Mouse (Mus musculus): Measurements from ENCODE around the gene Pacsin1. TPM values are rescaled to one million over a fixed set of nuclear protein-coding genes. Genes with fewer than 3 reads are reported as not detected.

Gene Pacsin1
- polyA plus RNA-seq, 1 experiment from 2014 or later, result 11.6 TPM

DNA sequence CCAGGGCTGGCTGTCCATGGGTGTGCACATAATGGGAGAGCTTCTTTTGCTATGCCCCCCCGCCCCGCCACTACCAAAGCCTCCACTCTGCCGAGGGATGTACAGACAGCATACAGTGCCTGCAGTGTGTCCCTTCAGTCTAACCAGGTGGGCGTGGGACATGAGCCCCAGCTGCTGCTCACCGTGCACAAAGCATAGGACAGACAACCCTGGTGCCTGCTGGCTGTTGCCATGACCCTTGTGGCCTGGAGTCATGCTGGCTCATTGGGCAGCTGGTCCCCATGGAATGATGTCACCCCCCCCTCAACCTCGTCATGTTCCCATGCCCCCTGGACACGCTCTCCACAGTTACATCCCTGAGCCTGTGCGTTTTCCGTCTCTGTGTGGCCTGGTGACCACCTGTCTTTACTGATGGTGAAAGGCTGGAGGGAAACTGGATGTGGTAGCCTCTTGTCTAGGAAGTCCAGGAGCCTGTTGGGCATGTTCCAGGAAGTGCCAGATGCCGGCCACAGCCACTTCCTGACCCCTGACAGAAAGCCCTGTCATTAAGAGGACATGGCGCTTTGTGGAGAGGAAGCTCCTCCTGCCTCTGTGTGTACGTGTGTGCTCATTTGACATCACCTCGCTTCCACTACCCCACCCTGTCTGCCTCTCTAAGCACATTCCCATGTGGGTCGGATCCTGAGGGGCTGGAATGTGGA lies 35.8 kb downstream of the Pacsin1 start:
- H3K4me3 ChIP-seq, result no peak overlapping the region
- no peak overlapping the region for H3K27ac ChIP-seq
- H3K36me3 ChIP-seq, result no peaks in the 10 kb centered on the region
- ATAC-seq (ENCODE audit: low FRiP score, low read depth), result no peak
- no peaks in the 10 kb centered on the region; the same call in 1 of the 2 replicates for H3K4me1 ChIP-seq
- no peaks in the 10 kb centered on the region for H3K9me3 ChIP-seq
- no peak overlapping the region for H3K4me2 ChIP-seq (replicated peaks)
- 68% methylated on average over 14 of the region's 14 CpGs for WGBS
- H3K27me3 ChIP-seq (replicated peaks), result peaks cover 3% of the 10 kb centered on the region; the same call in 1 of the 2 replicates
- no peak overlapping the region for H3K9ac ChIP-seq

DNA sequence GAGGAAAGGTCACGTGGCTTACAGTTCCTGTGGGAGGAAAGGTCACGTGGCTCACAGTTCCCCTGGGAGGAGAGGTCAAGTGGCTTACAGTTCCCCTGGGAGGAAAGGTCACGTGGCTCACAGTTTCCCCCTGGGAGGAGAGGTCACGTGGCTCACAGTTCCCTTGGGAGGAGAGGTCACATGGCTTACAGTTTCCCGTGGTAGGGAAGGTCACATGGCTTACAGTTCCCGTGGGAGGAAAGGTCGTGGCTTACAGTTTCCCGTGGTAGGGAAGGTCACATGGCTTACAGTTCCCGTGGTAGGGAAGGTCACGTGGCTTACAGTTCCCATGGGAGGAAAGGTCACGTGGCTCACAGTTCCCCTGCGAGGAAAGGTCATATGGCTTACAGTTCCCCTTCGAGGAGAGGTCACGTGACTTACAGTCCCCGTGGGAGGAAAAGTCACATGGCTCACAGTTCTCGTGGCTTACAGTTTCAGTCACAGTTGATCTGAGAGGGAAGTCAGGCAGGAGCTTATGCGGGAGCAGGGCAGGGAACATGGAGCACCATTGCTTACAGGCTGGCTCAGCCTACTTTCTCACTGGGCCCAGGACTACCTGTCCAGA lies 44.4 kb downstream of the Pacsin1 start:
- Histone ChIP-seq H3K36me3 (no peaks in the 10 kb centered on the region), H3K9ac (no peak overlapping the region), H3K4me3 (0 out of 2 replicates have a peak overlapping the region, but pooled peaks have one; percentile 1), H3K27me3 (replicated peaks) (no peaks in the 10 kb centered on the region), H3K4me2 (replicated peaks) (no peak overlapping the region), H3K9me3 (peaks cover 4% of the 10 kb centered on the region; the same call in 1 of the 2 replicates), H3K27ac (no peak overlapping the region), H3K4me1 (peaks cover 7% of the 10 kb centered on the region; the same call in 1 of the 2 replicates)
- WGBS, result 88% methylated on average over 17 of the region's 17 CpGs
- no peak for ATAC-seq (ENCODE audit: low FRiP score, low read depth)

DNA sequence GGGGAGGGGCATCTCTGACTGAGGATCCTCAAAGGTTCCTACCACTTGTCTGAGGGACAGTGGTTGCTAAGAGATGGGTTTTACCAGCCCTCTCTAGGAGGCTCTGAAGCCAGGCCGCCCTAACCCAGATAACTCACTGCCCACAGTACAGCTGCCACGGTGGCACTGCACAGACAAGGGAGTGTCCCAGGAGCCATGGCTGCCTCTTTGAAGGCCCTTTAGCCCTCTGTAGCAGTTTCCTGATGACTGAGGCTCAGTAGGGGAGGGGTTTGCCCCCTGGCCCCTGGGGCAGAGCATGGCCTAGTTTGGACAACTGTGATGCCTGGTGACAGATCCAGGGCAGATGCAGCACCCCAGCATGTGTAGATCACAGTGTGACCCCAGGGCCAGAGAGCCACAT lies 45.5 kb downstream of the Pacsin1 start:
- H3K9me3 ChIP-seq, result peaks cover 4% of the 10 kb centered on the region; the same call in 1 of the 2 replicates
- H3K27ac ChIP-seq, result no peak overlapping the region
- H3K36me3 ChIP-seq, result no peaks in the 10 kb centered on the region
- WGBS, result 83% methylated on average over 2 of the region's 2 CpGs
- H3K27me3 ChIP-seq (replicated peaks), result peaks cover 9% of the 10 kb centered on the region
- H3K9ac ChIP-seq, result no peak overlapping the region
- H3K4me3 ChIP-seq, result no peak overlapping the region
- H3K4me2 ChIP-seq (replicated peaks), result no peak overlapping the region
- peaks cover 7% of the 10 kb centered on the region; the same call in 1 of the 2 replicates for H3K4me1 ChIP-seq
- ATAC-seq (ENCODE audit: low FRiP score, low read depth), result no peak

DNA sequence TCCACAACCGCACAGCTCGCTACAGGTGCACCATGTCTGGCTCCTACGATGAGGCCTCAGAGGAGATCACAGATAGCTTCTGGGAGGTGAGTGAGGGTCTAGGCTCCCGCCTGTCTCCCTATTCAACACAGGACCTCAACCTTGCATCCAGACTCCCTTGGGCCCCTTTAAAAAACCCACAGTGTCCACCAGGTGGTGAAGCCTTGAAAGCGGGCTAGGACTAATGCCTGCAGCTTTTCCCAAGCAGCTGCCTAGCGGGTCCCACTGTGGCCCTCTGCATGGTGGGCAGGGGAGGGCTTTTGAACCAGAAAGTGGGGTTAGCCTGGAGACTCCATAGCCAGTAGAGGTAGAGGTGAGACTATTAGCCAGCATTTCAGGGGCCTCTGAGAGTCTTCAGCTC lies 46.5 kb downstream of the Pacsin1 start:
- Histone ChIP-seq H3K27me3 (replicated peaks) (peaks cover 17% of the 10 kb centered on the region), H3K9me3 (peaks cover 4% of the 10 kb centered on the region; the same call in 1 of the 2 replicates), H3K4me2 (replicated peaks) (no peak overlapping the region; the same call in 1 of the 2 replicates), H3K36me3 (no peaks in the 10 kb centered on the region), H3K4me1 (peaks cover 7% of the 10 kb centered on the region; the same call in 1 of the 2 replicates), H3K4me3 (no peak overlapping the region), H3K27ac (no peak overlapping the region), H3K9ac (no peak overlapping the region)
- WGBS, result 72% methylated on average over 6 of the region's 6 CpGs
- ATAC-seq (ENCODE audit: low FRiP score, low read depth), result no peak

DNA sequence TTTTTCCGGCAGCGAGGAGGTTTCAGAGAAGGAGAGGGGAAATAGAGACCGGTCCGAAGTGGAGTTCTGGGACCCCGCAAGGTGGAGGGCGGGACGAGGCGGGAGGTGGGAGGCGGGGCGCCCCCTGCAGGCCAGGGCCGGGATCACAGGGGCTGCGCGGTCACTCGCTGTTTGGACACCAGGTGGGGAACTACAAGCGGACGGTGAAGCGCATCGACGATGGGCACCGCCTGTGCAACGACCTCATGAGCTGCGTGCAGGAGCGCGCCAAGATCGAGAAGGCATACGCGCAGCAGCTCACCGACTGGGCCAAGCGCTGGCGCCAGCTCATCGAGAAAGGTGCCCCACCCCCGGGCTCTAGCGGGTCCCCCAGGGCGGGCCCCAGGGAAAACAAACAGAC lies 47.2 kb downstream of the Pacsin1 start:
- Histone ChIP-seq H3K9me3 (peaks cover 4% of the 10 kb centered on the region; the same call in 1 of the 2 replicates), H3K9ac (0 out of 2 replicates have a peak overlapping the region, but pooled peaks have one; percentile 44), H3K36me3 (no peaks in the 10 kb centered on the region), H3K4me2 (replicated peaks) (peak overlapping the region; percentile 59), H3K27ac (no peak overlapping the region), H3K27me3 (replicated peaks) (peaks cover 21% of the 10 kb centered on the region), H3K4me3 (peak overlapping the region; percentile 15; the same call in 1 of the 2 replicates), H3K4me1 (peaks cover 7% of the 10 kb centered on the region; the same call in 1 of the 2 replicates)
- 1% methylated on average over 34 of the region's 34 CpGs for WGBS
- ATAC-seq (ENCODE audit: low FRiP score, low read depth), result no peak

DNA sequence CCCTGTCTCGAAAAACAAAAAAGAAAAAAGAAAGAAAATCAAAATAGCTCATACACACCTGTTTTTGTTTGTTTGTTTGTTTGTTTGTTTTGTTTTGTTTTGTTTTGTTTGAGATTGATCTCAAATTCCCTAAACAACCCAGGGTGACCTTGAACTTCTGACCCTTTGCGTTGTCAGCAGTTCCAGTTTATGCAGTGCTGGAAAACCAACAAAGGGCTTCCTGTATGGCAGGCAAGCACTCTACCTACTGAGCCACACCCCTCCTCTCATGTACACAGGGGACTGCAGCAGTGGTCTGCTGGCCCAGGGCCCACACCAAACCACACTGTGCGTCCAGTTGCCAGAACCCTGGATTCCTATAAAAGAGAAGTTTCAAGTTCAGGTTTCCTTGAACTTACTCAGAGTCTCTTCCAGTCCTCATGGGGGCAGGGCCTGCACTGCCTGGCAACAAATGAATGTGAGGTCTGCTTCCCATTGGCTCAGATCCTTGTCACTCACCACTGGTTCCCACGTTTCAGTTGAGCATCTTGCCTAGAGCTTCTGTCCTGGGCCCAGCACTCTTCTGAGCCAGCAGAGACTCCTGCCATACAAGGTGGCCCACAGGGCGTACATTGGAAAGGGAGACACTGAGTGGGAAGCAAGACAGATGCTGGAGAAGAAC lies 48.8 kb downstream of the Pacsin1 start:
- Histone ChIP-seq H3K27me3 (replicated peaks) (peaks cover 26% of the 10 kb centered on the region), H3K9ac (no peak overlapping the region), H3K9me3 (peaks cover 4% of the 10 kb centered on the region; the same call in 1 of the 2 replicates), H3K27ac (no peak overlapping the region), H3K4me2 (replicated peaks) (no peak overlapping the region), H3K36me3 (no peaks in the 10 kb centered on the region), H3K4me3 (no peak overlapping the region), H3K4me1 (peaks cover 11% of the 10 kb centered on the region)
- no peak for ATAC-seq (ENCODE audit: low FRiP score, low read depth)
- 61% methylated on average over 5 of the region's 5 CpGs for WGBS

DNA sequence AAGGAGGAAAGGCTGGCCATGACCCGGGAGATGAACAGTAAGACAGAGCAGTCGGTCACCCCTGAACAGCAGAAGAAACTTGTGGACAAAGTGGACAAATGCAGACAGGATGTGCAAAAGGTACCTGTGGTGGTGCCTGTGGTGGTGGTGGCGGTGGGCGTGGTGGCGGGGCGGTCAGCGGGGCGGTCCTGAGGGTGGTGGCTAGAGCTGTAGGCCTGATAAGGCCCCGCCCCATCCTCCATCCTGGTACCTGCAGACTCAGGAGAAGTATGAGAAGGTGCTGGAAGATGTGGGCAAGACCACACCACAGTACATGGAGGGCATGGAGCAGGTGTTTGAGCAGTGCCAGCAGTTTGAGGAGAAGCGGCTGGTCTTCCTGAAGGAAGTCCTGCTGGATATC lies 50.4 kb downstream of the Pacsin1 start:
- peaks cover 11% of the 10 kb centered on the region for H3K4me1 ChIP-seq
- H3K27ac ChIP-seq, result no peak overlapping the region
- peaks cover 27% of the 10 kb centered on the region for H3K27me3 ChIP-seq (replicated peaks)
- no peak overlapping the region for H3K9ac ChIP-seq
- H3K9me3 ChIP-seq, result no peaks in the 10 kb centered on the region
- ATAC-seq (ENCODE audit: low FRiP score, low read depth), result no peak
- H3K4me3 ChIP-seq, result no peak overlapping the region
- no peaks in the 10 kb centered on the region for H3K36me3 ChIP-seq
- H3K4me2 ChIP-seq (replicated peaks), result no peak overlapping the region
- 40% methylated on average over 10 of the region's 10 CpGs for WGBS

DNA sequence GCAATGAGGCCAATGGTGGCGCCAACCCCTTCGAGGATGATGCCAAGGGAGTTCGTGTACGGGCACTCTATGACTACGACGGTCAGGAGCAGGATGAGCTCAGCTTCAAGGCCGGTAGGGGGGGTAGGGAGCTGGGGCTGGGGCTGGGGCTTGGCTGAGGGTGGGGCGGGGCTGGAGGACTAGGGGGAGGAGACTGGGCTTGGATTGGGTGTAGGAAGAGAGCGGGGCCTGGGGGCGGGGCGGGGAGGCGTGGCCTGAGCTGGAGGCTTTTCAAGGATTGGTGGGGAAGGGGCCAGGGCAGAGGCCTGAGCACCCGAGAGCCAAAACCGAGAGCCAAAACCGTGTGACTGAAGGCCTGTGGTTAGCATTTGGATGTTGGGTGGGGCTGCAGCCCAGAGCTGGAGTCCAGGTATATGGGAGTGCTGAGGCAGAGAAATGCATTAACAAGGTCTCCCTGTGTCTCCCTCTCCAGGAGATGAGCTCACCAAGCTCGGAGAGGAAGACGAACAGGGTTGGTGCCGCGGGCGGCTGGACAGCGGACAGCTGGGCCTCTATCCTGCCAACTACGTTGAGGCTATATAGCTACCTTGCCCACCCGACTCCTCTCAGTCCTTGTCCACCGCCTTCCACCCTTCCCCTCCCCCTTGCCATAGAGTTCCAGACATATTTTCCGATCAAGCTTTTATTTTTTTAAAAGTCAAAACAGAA lies 52.8 kb downstream of the Pacsin1 start:
- Histone ChIP-seq H3K4me1 (peaks cover 5% of the 10 kb centered on the region), H3K27me3 (replicated peaks) (peaks cover 27% of the 10 kb centered on the region), H3K4me2 (replicated peaks) (peak overlapping the region; percentile 62), H3K4me3 (peak overlapping the region; percentile 11; the same call in 1 of the 2 replicates), H3K9me3 (no peaks in the 10 kb centered on the region), H3K36me3 (no peaks in the 10 kb centered on the region), H3K27ac (no peak overlapping the region), H3K9ac (0 out of 2 replicates have a peak overlapping the region, but pooled peaks have one; percentile 35)
- ATAC-seq (ENCODE audit: low FRiP score, low read depth), result peak; percentile 88
- WGBS, result 4% methylated on average over 25 of the region's 25 CpGs

DNA sequence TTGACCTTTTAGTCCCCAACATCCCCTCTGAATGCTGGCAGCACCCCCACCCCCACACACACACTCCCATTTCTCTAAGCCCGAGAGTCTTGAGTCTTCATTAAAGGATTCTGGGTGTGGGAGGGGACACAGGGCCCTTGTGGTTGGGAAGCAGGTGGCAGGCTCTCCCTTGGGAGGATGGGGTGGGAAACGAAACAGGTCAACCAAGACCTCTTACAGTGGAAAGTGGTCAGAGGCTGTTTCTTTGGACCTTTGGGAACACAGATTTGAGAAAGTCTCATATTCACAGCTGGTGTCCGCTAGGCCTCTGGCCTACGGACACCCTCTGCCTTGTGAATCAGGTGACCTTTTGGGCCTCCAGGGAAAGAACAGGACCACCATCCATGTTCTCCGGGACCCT lies 54.3 kb downstream of the Pacsin1 start:
- WGBS, result 76% methylated on average over 5 of the region's 5 CpGs
- Histone ChIP-seq H3K9ac (no peak overlapping the region), H3K9me3 (no peaks in the 10 kb centered on the region), H3K27ac (no peak overlapping the region), H3K36me3 (no peaks in the 10 kb centered on the region), H3K4me2 (replicated peaks) (no peak overlapping the region), H3K4me1 (peaks cover 5% of the 10 kb centered on the region), H3K27me3 (replicated peaks) (peaks cover 27% of the 10 kb centered on the region), H3K4me3 (no peak overlapping the region)
- ATAC-seq (ENCODE audit: low FRiP score, low read depth), result no peak

DNA sequence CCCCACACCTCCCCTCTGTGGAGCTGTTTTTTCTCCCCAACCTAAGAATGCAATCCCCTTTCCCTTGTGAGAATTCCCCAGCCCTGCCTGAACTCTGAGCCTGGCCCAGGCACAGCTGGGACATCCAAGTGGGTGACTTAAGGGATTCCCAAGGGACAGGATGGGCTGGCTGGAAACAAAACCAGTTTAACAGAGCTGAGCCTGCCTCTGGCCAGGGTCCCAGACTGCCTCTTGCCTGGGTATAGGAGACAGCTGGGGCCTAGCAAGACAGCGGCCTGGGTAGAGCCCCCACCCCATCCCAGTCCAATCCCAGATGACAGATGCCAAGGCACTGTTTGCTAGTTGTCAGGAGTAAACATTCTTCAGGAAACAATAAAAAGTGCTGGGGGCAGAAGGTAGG lies 57.5 kb downstream of the Pacsin1 start:
- no peak for ATAC-seq (ENCODE audit: low FRiP score, low read depth)
- no peak overlapping the region for H3K9ac ChIP-seq
- H3K36me3 ChIP-seq, result no peaks in the 10 kb centered on the region
- 0 out of 2 replicates have a peak, but pooled peaks cover 5% of the 10 kb centered on the region for H3K27me3 ChIP-seq (replicated peaks)
- peaks cover 14% of the 10 kb centered on the region for H3K4me1 ChIP-seq
- H3K4me3 ChIP-seq, result no peak overlapping the region
- WGBS, result 79% methylated on average over 1 of the region's 1 CpGs
- H3K4me2 ChIP-seq (replicated peaks), result no peak overlapping the region
- no peak overlapping the region for H3K27ac ChIP-seq
- H3K9me3 ChIP-seq, result no peaks in the 10 kb centered on the region

DNA sequence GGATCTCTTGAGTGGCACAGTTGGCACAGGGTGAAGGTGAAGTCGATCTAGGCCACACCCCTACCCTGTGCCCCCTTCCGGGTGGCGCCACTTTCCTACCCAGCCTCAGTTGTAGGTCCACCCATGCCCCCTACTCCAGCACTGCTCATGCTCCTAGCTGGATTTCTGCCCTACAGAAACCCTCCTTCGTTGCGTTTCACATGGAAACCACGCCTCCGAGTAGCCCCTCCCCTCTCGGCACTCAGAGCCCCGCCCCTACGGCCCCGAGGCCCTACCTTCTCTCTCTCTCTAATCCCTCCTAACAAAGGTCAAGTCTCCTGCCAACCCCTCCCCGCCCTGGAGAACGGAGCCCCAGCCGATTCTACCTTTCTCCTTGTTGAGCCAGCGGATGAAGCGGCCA lies 61.5 kb downstream of the Pacsin1 start:
- peak overlapping the region; percentile 51 for H3K4me2 ChIP-seq (replicated peaks)
- H3K4me3 ChIP-seq, result peak overlapping the region; percentile 7
- no peaks in the 10 kb centered on the region for H3K9me3 ChIP-seq
- H3K9ac ChIP-seq, result no peak overlapping the region
- no peaks in the 10 kb centered on the region for H3K27me3 ChIP-seq (replicated peaks)
- H3K27ac ChIP-seq, result no peak overlapping the region
- ATAC-seq (ENCODE audit: low FRiP score, low read depth), result no peak; the same call in 1 of the 2 replicates
- H3K4me1 ChIP-seq, result peaks cover 10% of the 10 kb centered on the region
- no peaks in the 10 kb centered on the region for H3K36me3 ChIP-seq
- 4% methylated on average over 16 of the region's 16 CpGs for WGBS
